Mouse (Mus musculus) stomach, postnatal 0 days (tissue): ENCODE results near the gene Cdc42ep2. TPM values are rescaled to one million over a fixed set of nuclear protein-coding genes. Genes with fewer than 3 reads are reported as not detected.

Experiments used
- ATAC-seq: fragments of 200-750 bp; cut with Nextera tagmentation; 2 replicates; pipeline ENCODE4 v1.8.0; 2017; ENCODE audit not compliant: low FRiP score, low TSS enrichment
- DNase-seq: peaks from one replicate; pipeline ENCODE4 v3.0.0-alpha.2; 2016; ENCODE audit warnings: low spot score
- H3K27ac ChIP-seq: fragments of 300-500 bp; sonication (generic); replicated peaks from 2 replicates; pipeline ENCODE4 v1.5.1; 2014; ENCODE audit warnings: mild to moderate bottlenecking, control low read depth
- H3K27me3 ChIP-seq: fragments of 300-500 bp; sonication (generic); 2 replicates; pipeline ENCODE4 v1.6.1; 2014; ENCODE audit warnings: low read length; ENCODE audit not compliant: control insufficient read depth, insufficient read depth
- H3K36me3 ChIP-seq: fragments of 300-500 bp; sonication (generic); 2 replicates; pipeline ENCODE4 v1.6.1; 2014; ENCODE audit warnings: low read length, mixed read lengths; ENCODE audit not compliant: control insufficient read depth, insufficient read depth
- H3K4me1 ChIP-seq: fragments of 300-500 bp; sonication (generic); replicated peaks from 2 replicates; pipeline ENCODE4 v1.6.1; 2014; ENCODE audit warnings: antibody characterized with exemption; ENCODE audit not compliant: control insufficient read depth, insufficient read depth
- H3K4me2 ChIP-seq: fragments of 300-500 bp; sonication (generic); replicated peaks from 2 replicates; pipeline ENCODE4 v1.6.1; 2014; ENCODE audit warnings: low read depth, mild to moderate bottlenecking, control low read depth, moderate library complexity
- H3K4me3 ChIP-seq: fragments of 300-500 bp; sonication (generic); 2 replicates; pipeline ENCODE4 v1.5.1; 2014; ENCODE audit warnings: low read depth, low read length, control low read depth
- H3K9ac ChIP-seq: fragments of 300-500 bp; sonication (generic); 2 replicates; pipeline ENCODE4 v1.6.1; 2014; ENCODE audit warnings: mild to moderate bottlenecking, low read length, control low read depth, mixed read lengths
- H3K9me3 ChIP-seq: fragments of 300-500 bp; sonication (generic); 2 replicates; pipeline ENCODE4 v1.6.1; 2016; ENCODE audit warnings: low read length; ENCODE audit not compliant: control insufficient read depth
- CTCF ChIP-seq: IDR thresholded peaks from 2 replicates; pipeline ENCODE4 v1.5.1; 2016; ENCODE audit warnings: antibody characterized with exemption, low read depth, mild to moderate bottlenecking, moderate library complexity
- EP300 ChIP-seq: optimal IDR thresholded peaks from 2 replicates; pipeline ENCODE3; 2016; ENCODE audit warnings: antibody characterized with exemption
- WGBS: fragments of 180-500 bp; shearing (Covaris S2); extraction: QIAGEN DNeasy Blood & Tissue Kit; methylation state at CpG from one replicate; pipeline ENCODE4 v1.1.7; 2014; 5-methylcytosine and 5-hydroxymethylcytosine counted together
- polyA plus RNA-seq: library from polyadenylated mRNA; unstranded; fragments of >200 nt; fragmentation: Nextera tagmentation; extraction: Ambion mirVana; gene quantifications from 2 replicates; pipeline ENCODE4 v1.2.1, GENCODE M21; 2015

Gene Cdc42ep2
- polyA plus RNA-seq, 1 experiment from 2014 or later: 7.9 TPM

DNA sequence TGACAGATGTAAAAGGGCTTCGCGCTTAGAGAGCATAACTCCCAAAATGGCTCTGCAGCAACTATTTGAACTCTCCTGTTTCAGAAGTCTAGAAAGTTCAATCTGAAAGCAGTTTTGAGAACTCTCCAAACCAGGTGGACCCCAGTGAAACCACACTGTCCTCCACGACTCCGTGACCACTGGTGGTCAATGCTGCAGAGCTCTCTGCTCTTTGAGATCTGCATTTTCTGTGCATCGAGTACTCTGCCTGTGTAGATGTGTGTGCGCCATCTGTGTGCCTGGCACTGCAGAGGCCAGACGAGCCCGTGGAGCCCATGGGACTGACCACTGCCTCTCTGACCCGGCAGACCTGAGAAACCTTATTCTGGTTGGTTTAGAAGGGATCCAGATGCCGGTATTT is 30.3 kb upstream of the Cdc42ep2 start:
- H3K36me3 ChIP-seq: peaks cover 4% of the 10 kb centered on the region
- H3K4me2 ChIP-seq: no peak overlapping the region
- H3K27me3 ChIP-seq: no peaks in the 10 kb centered on the region
- no peak for DNase-seq
- ATAC-seq: no peak
- H3K9me3 ChIP-seq: no peaks in the 10 kb centered on the region
- TF ChIP-seq EP300 (no peak), CTCF (no peak)
- no peak overlapping the region for H3K9ac ChIP-seq
- no peaks in the 10 kb centered on the region for H3K4me1 ChIP-seq
- H3K27ac ChIP-seq: peak overlapping the region; percentile 86
- 87% methylated on average over 10 of the region's 10 CpGs for WGBS
- H3K4me3 ChIP-seq: no peak overlapping the region

DNA sequence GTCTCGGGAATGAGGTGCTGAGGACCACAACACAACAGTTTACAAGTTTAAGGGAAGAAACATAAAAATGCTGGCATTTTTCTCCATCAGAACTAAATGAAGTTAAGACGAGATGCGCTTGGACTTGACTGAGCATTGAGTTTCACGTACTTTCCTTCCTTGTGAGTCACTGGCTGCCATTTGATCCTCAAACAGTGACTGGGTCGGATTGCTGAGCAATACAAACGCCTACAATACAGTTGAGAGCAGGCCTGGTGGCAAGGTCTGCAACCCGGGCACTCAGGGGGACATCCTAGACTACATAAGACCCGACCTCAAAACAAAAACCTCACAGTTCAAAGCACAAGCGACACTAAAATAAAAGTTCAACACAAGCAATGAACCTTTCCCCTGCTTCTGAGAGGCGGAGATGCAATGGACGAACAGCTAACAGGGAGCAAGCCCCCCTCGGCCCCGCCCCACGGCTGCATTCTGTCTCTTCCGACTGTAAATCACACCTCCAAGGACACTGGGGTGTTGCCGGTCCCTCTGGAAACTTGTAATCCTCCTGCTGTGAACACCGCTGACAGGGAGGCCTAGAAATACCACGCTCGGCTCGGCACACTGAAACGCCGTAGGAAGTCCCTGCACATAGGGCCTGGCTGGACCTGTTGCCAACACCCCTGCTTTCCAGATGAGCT is 29.6 kb upstream of the Cdc42ep2 start:
- Histone ChIP-seq H3K4me3 (no peak overlapping the region), H3K4me1 (no peaks in the 10 kb centered on the region), H3K4me2 (no peak overlapping the region), H3K36me3 (peaks cover 4% of the 10 kb centered on the region), H3K27ac (peak overlapping the region; percentile 86), H3K9me3 (no peaks in the 10 kb centered on the region), H3K9ac (no peak overlapping the region), H3K27me3 (no peaks in the 10 kb centered on the region)
- WGBS: 73% methylated on average over 22 of the region's 22 CpGs
- ATAC-seq: no peak
- TF ChIP-seq EP300 (no peak), CTCF (no peak)
- no peak for DNase-seq

DNA sequence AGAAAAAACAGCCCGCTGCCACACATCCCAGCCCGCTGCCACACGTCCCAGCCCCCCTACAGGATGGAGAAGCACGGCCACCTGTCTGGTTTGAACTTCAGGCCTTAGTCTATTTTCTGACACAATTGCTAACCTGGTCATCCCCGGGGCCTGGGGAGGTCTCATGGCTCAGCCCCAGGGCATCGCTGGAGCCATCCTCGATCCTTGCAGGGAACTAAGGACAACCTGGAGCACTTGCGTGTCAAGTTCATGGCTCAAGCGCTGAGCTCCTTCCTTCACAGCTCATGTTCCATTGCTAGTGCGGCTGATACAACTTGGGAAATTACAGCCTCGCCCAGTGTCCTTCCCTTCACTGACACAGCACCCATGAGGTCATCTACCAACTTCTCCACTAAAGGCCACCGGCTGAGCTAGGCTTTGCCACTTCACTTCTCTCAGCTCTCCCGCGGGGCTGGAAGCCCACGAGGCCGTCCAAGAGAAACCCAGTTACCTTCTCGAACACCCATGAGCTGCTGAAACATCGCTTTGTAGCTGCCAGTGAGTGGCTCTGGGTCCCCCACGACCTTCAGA is 28.7 kb upstream of the Cdc42ep2 start:
- no peaks in the 10 kb centered on the region for H3K27me3 ChIP-seq
- no peaks in the 10 kb centered on the region for H3K4me1 ChIP-seq
- no peak for ATAC-seq
- TF ChIP-seq EP300 (no peak), CTCF (no peak)
- no peak overlapping the region for H3K4me2 ChIP-seq
- no peak overlapping the region for H3K4me3 ChIP-seq
- peak overlapping the region; percentile 86 for H3K27ac ChIP-seq
- WGBS: 91% methylated on average over 19 of the region's 19 CpGs
- peak; percentile 31 for DNase-seq
- H3K9ac ChIP-seq: no peak overlapping the region
- peaks cover 4% of the 10 kb centered on the region for H3K36me3 ChIP-seq
- H3K9me3 ChIP-seq: no peaks in the 10 kb centered on the region

DNA sequence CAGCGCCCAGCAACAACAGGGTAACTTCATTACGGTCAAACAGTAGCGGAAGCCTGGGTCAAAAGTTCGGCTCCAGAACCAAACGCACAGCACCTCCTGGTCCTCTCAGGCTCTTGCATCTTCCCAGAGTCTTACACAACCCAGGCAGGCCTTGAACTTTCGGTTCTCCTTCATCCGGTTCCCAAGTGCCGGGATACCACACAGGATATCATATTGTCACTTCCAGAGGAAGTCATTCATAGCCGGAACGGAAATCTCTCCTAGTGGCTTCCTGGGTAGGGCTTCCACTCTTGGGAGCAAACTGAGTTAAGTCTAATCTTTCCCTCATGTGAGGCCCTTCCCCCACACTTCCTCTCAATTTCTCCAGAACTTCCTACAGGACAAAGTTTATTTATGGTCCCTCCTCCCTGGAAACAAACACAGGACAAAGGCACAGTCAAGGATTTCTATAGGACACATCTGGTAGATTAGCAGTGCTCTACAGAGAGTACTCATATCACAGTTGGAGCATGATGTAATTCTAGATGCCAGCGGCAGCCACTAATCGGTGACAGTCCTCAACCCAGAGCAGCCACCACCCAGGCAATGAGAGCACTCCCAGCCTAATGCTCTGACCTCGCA is 27.6 kb upstream of the Cdc42ep2 start:
- Histone ChIP-seq H3K9ac (peak overlapping the region; percentile 27; the same call in 1 of the 2 replicates), H3K4me3 (no peak overlapping the region), H3K9me3 (no peaks in the 10 kb centered on the region), H3K4me2 (peak overlapping the region; percentile 17; the same call in 1 of the 2 replicates), H3K36me3 (peaks cover 4% of the 10 kb centered on the region; the same call in 1 of the 2 replicates), H3K27me3 (no peaks in the 10 kb centered on the region), H3K4me1 (no peaks in the 10 kb centered on the region), H3K27ac (peak overlapping the region; percentile 86)
- ATAC-seq (peak; percentile 77), DNase-seq (peak; percentile 50)
- TF ChIP-seq CTCF (no peak), EP300 (no peak)
- 69% methylated on average over 13 of the region's 13 CpGs for WGBS

DNA sequence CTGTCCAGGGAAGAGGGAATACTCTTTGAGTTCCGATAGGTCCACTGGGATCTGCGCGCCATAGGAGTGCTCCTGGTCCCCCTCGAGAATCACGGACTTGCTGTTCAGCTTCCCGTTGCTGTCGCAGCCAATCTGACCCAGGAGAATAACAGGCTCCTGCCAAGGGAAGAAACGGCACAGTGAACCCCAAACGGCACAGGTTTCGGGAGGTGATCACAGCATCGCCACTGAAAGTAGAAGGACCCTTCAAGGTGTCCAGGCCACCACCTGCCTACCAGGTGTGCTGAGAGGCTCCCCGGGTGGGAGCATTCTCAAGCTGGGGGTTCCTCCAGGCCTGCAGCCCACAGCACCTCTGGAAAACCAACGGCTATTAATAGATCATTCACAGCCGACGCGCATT is 27.0 kb upstream of the Cdc42ep2 start:
- Histone ChIP-seq H3K36me3 (peaks cover 4% of the 10 kb centered on the region; the same call in 1 of the 2 replicates), H3K27ac (peak overlapping the region; percentile 53; the same call in 1 of the 2 replicates), H3K4me3 (no peak overlapping the region), H3K9me3 (no peaks in the 10 kb centered on the region), H3K4me2 (peak overlapping the region; percentile 17; the same call in 1 of the 2 replicates), H3K9ac (no peak overlapping the region), H3K4me1 (no peaks in the 10 kb centered on the region), H3K27me3 (no peaks in the 10 kb centered on the region)
- ATAC-seq: no peak
- no peak for TF ChIP-seq EP300
- no peak for TF ChIP-seq CTCF
- WGBS: 81% methylated on average over 16 of the region's 16 CpGs
- no peak for DNase-seq

DNA sequence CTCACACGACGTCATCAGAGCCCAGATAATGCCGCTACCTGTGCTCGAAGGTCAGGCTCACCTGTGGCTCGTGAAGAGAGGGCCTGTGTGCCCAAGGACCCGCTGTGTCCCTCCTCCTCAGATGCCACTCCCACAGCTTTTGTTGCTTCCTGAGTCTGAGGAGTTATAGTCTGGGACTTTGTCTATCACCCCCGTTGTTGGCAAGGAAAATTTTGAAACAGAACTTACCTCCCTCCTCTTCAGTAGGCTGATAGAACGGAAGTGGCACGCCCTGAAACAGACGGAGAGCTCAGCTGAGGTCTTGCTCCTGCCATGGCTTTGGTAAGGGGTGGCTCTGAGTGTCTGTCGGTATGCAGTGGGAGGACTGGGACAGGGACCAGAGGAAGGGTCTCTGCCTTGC is 25.6 kb upstream of the Cdc42ep2 start:
- ATAC-seq: no peak
- 84% methylated on average over 11 of the region's 11 CpGs for WGBS
- H3K4me1 ChIP-seq: peaks cover 6% of the 10 kb centered on the region
- peaks cover 4% of the 10 kb centered on the region; the same call in 1 of the 2 replicates for H3K36me3 ChIP-seq
- H3K9ac ChIP-seq: no peak overlapping the region
- no peaks in the 10 kb centered on the region for H3K27me3 ChIP-seq
- DNase-seq: no peak
- no peak overlapping the region for H3K4me2 ChIP-seq
- H3K27ac ChIP-seq: no peak overlapping the region
- no peak overlapping the region for H3K4me3 ChIP-seq
- no peaks in the 10 kb centered on the region for H3K9me3 ChIP-seq
- TF ChIP-seq EP300 (no peak), CTCF (no peak)
